Mouse (Mus musculus): ENCODE results near the gene Usp45. TPM values are rescaled to one million over a fixed set of nuclear protein-coding genes. Genes with fewer than 3 reads are reported as not detected.
"Not testable (repeated sequence)": the region's sequence is repeated elsewhere in the genome, so short reads cannot be mapped to it uniquely, and the experiment has no call there.

The Usp45 gene
- polyA plus RNA-seq (2016; fragmentation: Nextera tagmentation; extraction: Ambion mirVana) = 10.8 and 12.3 TPM in 2 replicates

GRCm38 (mm10) chr4:21766863-21767304 is at the start of gene Usp45, which contains the start of gene Tstd3:
Gene Usp45 (plus strand): TSS chr4:21767156.
Gene Tstd3 (minus strand): TSS chr4:21767212.
- H3K27ac ChIP-seq (replicated peaks) = peak within 1 kb of the TSS; percentile 82
- peak; percentile 85 for DNase-seq (ENCODE audit: low spot score)
- H3K9me3 ChIP-seq = no peaks in the 10 kb centered on the region
- peak within 1 kb of the TSS; percentile 72 for H3K4me3 ChIP-seq
- no peaks in the 10 kb centered on the region for H3K27me3 ChIP-seq (replicated peaks; ENCODE audit: low read depth, poor library complexity, severe bottlenecking)
- H3K36me3 ChIP-seq (replicated peaks) = no peaks in the 10 kb centered on the region
- WGBS = 2% methylated on average over 17 of the region's 17 CpGs
- peaks cover 7% of the 10 kb centered on the region; the same call in 1 of the 2 replicates for H3K4me1 ChIP-seq

GRCm38 (mm10) chr4:21722752-21723334 is 44.1 kb upstream of the Usp45 start:
- H3K27ac ChIP-seq (replicated peaks) = no peak overlapping the region
- no peaks in the 10 kb centered on the region; the same call in 1 of the 2 replicates for H3K27me3 ChIP-seq (replicated peaks; ENCODE audit: low read depth, poor library complexity, severe bottlenecking)
- H3K4me3 ChIP-seq = no peak overlapping the region
- H3K9me3 ChIP-seq = no peaks in the 10 kb centered on the region
- no peak for DNase-seq (ENCODE audit: low spot score)
- no peaks in the 10 kb centered on the region for H3K4me1 ChIP-seq
- WGBS = 46% methylated on average over 7 of the region's 7 CpGs
- H3K36me3 ChIP-seq (replicated peaks) = no peaks in the 10 kb centered on the region

GRCm38 (mm10) chr4:21726912-21727614 is 39.9 kb upstream of the Usp45 start:
- Histone ChIP-seq H3K4me3 (peak overlapping the region; percentile 89), H3K27me3 (replicated peaks; ENCODE audit: low read depth, poor library complexity, severe bottlenecking) (no peaks in the 10 kb centered on the region), H3K4me1 (peaks cover 10% of the 10 kb centered on the region), H3K36me3 (replicated peaks) (peaks cover 3% of the 10 kb centered on the region), H3K27ac (replicated peaks) (peak overlapping the region; percentile 90), H3K9me3 (no peaks in the 10 kb centered on the region)
- DNase-seq (ENCODE audit: low spot score) = peak; percentile 38
- WGBS = 2% methylated on average over 22 of the region's 22 CpGs

GRCm38 (mm10) chr4:21727615-21728165 is 39.3 kb upstream of the Usp45 start, which contains the start of gene Ccnc:
Gene Ccnc (plus strand): TSS chr4:21727701.
- H3K4me1 ChIP-seq = peaks cover 10% of the 10 kb centered on the region
- under 1% methylated on average over 37 of the region's 37 CpGs for WGBS
- H3K36me3 ChIP-seq (replicated peaks) = peaks cover 5% of the 10 kb centered on the region
- DNase-seq (ENCODE audit: low spot score) = peak; percentile 94
- H3K4me3 ChIP-seq = peak within 1 kb of the TSS; percentile 89
- H3K27me3 ChIP-seq (replicated peaks; ENCODE audit: low read depth, poor library complexity, severe bottlenecking) = no peaks in the 10 kb centered on the region
- no peaks in the 10 kb centered on the region for H3K9me3 ChIP-seq
- H3K27ac ChIP-seq (replicated peaks) = peak within 1 kb of the TSS; percentile 90

- H3K4me1 ChIP-seq = no peaks in the 10 kb centered on the region
- H3K27ac ChIP-seq (replicated peaks) = no peak overlapping the region
- H3K27me3 ChIP-seq (replicated peaks; ENCODE audit: low read depth, poor library complexity, severe bottlenecking) = no peaks in the 10 kb centered on the region
- WGBS = 92% methylated on average over 4 of the region's 4 CpGs
- no peaks in the 10 kb centered on the region for H3K9me3 ChIP-seq
- H3K4me3 ChIP-seq = no peak overlapping the region
- peaks cover 72% of the 10 kb centered on the region for H3K36me3 ChIP-seq (replicated peaks)
- no peak for DNase-seq (ENCODE audit: low spot score)
Observed at GRCm38 (mm10) chr4:21739169-21739568, 27.8 kb upstream of the Usp45 start.

- not testable (repeated sequence) for DNase-seq (ENCODE audit: low spot score); H3K4me3 ChIP-seq; H3K27me3 ChIP-seq (replicated peaks; ENCODE audit: low read depth, poor library complexity, severe bottlenecking); H3K4me1 ChIP-seq; H3K27ac ChIP-seq (replicated peaks); H3K9me3 ChIP-seq
- H3K36me3 ChIP-seq (replicated peaks) = peaks cover 40% of the 10 kb centered on the region
- 95% methylated on average over 8 of the region's 8 CpGs for WGBS
Observed at GRCm38 (mm10) chr4:21744142-21744541, 22.8 kb upstream of the Usp45 start.

GRCm38 (mm10) chr4:21745723-21746122 is 21.2 kb upstream of the Usp45 start:
- Histone ChIP-seq H3K4me3 (no peak overlapping the region), H3K27ac (replicated peaks) (no peak overlapping the region), H3K9me3 (no peaks in the 10 kb centered on the region), H3K4me1 (no peaks in the 10 kb centered on the region), H3K36me3 (replicated peaks) (peaks cover 37% of the 10 kb centered on the region), H3K27me3 (replicated peaks; ENCODE audit: low read depth, poor library complexity, severe bottlenecking) (no peaks in the 10 kb centered on the region)
- DNase-seq (ENCODE audit: low spot score) = no peak
- WGBS = 77% methylated on average over 5 of the region's 5 CpGs

- no peaks in the 10 kb centered on the region for H3K4me1 ChIP-seq
- no peak overlapping the region for H3K4me3 ChIP-seq
- no peaks in the 10 kb centered on the region for H3K9me3 ChIP-seq
- 75% methylated on average over 4 of the region's 4 CpGs for WGBS
- peaks cover 40% of the 10 kb centered on the region for H3K36me3 ChIP-seq (replicated peaks)
- no peak for DNase-seq (ENCODE audit: low spot score)
- H3K27ac ChIP-seq (replicated peaks) = no peak overlapping the region
- no peaks in the 10 kb centered on the region for H3K27me3 ChIP-seq (replicated peaks; ENCODE audit: low read depth, poor library complexity, severe bottlenecking)
Observed at GRCm38 (mm10) chr4:21755123-21755789, 11.7 kb upstream of the Usp45 start.

GRCm38 (mm10) chr4:21758860-21759259 is 8.1 kb upstream of the Usp45 start:
- Histone ChIP-seq H3K36me3 (replicated peaks) (peaks cover 31% of the 10 kb centered on the region), H3K4me1 (no peaks in the 10 kb centered on the region), H3K27me3 (replicated peaks; ENCODE audit: low read depth, poor library complexity, severe bottlenecking) (no peaks in the 10 kb centered on the region), H3K4me3 (no peak overlapping the region), H3K27ac (replicated peaks) (no peak overlapping the region), H3K9me3 (no peaks in the 10 kb centered on the region)
- WGBS = 47% methylated on average over 1 of the region's 1 CpGs
- DNase-seq (ENCODE audit: low spot score) = no peak

GRCm38 (mm10) chr4:21761416-21762160 is 5.4 kb upstream of the Usp45 start:
- Histone ChIP-seq H3K9me3 (no peaks in the 10 kb centered on the region), H3K4me3 (no peak overlapping the region), H3K27me3 (replicated peaks; ENCODE audit: low read depth, poor library complexity, severe bottlenecking) (no peaks in the 10 kb centered on the region), H3K4me1 (peaks cover 6% of the 10 kb centered on the region; the same call in 1 of the 2 replicates), H3K27ac (replicated peaks) (no peak overlapping the region), H3K36me3 (replicated peaks) (peaks cover 31% of the 10 kb centered on the region)
- WGBS = 94% methylated on average over 9 of the region's 9 CpGs
- no peak for DNase-seq (ENCODE audit: low spot score)

- Histone ChIP-seq H3K9me3 (no peaks in the 10 kb centered on the region), H3K36me3 (replicated peaks) (peaks cover 12% of the 10 kb centered on the region), H3K4me1 (peaks cover 7% of the 10 kb centered on the region; the same call in 1 of the 2 replicates), H3K4me3 (no peak overlapping the region), H3K27ac (replicated peaks) (no peak overlapping the region), H3K27me3 (replicated peaks; ENCODE audit: low read depth, poor library complexity, severe bottlenecking) (no peaks in the 10 kb centered on the region)
- DNase-seq (ENCODE audit: low spot score) = no peak
- WGBS = 79% methylated on average over 4 of the region's 4 CpGs
Observed at GRCm38 (mm10) chr4:21763827-21764226, 3.1 kb upstream of the Usp45 start.

Measured in embryonic facial prominence, embryonic 10.5 days (tissue).